Mouse (Mus musculus) yolk sac, embryonic 10.5 days (tissue): ENCODE measurements around the gene Fmnl3.
"Not testable (repeated sequence)": the region's sequence is repeated elsewhere in the genome, so short reads cannot be mapped to it uniquely, and the experiment has no call there.

ENCODE experiments used
- DNase-seq: peaks from one replicate; pipeline ENCODE4 v3.0.0-alpha.2; 2017; ENCODE audit warnings: low spot score

Gene Fmnl3

GRCm38 (mm10) chr15:99387976-99388375 lies 17.7 kb upstream of the Fmnl3 start:
- no peak for DNase-seq

DNA sequence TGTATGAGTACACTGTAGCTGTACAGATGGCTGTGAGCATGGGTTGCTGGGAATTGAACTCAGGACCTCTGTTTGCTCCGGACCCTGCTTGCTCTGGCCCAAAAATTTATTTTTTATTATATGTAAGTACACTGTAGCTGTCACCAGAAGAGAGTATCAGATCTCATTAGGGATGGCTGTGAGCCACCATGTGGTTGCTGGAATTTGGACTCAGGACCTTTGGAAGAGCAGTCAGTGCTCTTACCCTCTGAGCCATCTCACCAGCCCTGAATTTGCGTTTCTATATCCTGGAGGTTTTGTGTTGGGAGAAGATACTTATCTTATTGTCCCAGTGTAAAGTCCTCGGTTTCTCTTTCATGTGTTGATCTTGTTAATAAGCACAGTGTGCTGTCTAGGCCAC lies 16.5 kb upstream of the Fmnl3 start:
- no peak for DNase-seq

DNA sequence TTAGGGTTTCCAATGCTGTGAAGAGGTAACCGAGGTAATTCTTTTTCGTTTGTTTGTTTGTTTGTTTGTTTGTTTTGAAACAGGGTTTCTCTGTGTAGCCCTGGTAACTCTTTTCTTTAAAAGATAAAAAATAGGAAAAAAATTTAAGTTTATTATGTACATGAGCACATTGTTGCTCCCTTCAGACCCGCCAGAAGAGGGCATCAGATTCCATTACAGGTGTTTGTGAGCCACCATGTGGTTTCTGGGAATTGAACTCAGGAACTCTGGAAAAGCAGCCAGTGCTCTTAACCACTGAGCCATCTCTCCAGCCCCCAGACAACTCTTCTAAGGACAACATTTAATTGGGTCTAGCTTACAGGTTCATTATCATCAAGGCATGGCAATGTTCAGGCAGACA lies 15.8 kb upstream of the Fmnl3 start:
- DNase-seq, result not testable (repeated sequence)

DNA sequence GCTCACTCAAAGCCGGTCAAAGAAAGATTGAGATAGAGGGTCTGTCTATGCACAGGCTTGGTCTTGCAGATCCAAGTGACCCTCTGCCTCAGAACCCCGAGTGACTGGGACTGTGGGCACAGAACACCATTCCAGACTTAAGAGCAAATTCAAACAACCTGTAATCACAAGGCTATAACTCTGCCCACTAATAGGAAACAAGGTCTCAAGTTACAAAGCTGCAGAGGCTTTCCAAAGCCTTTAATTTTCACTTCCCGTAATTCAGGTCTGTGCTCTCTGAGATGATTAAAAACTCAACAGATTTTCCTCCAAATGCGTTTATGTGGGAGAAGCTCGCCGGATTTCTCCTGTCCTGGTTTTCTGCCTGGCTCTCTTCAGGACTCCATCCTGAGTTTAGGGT lies 13.8 kb upstream of the Fmnl3 start:
- DNase-seq, result no peak

GRCm38 (mm10) chr15:99382893-99383292 lies 12.6 kb upstream of the Fmnl3 start:
- DNase-seq, result no peak

DNA sequence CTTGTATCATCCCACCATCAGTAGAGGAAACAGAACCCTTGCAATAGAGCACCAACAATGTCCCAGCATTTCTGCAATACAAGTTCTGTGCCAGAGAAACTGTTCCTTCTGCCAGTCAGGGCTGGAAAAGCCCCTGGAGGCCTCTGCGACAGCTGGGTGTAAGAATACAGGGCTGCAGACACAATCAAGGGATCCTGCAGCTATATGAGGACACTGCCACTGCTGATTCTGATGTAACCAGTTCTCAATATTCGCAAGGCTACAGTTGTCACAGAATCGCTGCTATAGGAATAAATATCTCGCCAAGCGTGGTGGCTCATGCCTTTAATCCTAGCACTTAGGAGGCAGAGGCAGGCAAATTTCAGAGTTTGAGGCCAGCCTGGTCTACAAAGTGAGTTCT lies 6.0 kb upstream of the Fmnl3 start:
- no peak for DNase-seq

DNA sequence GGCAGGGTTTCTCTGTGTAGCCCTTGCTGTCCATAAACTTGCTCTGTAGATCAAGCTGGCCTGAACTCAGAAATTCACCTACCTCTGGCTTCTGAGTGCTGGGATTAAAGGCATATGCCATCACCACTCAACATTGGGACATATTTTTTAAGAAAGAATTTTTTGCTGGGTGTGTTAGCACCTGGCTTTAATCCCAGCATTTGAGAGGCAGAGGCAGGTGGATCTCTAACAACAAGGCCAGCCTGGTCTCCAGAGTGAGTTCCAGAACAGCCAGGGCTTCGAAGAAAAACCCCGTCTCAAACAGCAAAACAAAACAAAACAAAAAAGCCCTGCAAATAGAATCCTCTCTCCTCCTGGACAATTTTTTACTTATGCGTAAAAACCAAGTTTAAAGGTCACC lies 5.3 kb upstream of the Fmnl3 start:
- DNase-seq, result no peak

GRCm38 (mm10) chr15:99375036-99375435 lies 4.8 kb upstream of the Fmnl3 start:
- no peak for DNase-seq

GRCm38 (mm10) chr15:99372761-99373160 lies 2.5 kb upstream of the Fmnl3 start:
- DNase-seq, result no peak

DNA sequence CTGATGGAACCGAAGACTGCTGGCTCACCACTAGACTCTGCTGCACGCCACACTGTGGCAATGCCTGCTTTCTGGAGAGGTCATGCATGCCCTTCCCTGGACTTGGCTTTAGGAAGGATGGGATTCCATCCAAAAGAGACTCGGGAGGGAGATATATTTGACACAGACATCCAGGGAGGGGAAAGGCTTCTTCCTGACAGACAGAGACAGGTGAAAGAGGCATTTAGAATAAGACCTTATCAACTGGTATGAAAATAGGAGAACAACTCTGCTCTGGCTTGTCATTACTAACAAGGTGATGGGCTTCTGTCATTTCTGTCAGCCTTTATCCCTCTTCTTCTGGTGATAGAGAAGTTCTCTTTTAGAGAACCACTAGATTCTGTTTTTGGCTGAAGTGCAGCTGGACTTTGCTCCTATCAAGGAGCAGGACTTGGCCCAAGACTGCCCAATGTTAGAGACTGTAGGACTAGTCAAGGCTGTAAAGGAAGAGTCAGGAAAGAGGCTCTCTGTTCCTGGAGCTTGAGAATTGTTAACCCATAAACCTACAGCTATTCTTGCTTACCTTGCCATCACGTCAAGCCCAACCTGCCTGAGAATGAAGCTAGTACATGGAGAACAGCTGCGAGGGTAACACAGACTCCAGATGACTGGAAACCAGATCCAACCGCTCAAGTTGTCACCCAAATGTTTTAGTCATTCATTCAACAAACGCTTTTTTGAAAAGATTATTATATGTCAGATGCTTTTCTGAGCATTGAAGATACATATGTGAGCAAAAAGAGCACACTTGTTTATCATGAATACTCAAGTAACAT lies 1.5 kb upstream of the Fmnl3 start:
- no peak for DNase-seq

GRCm38 (mm10) chr15:99369391-99370171 lies 701 bp downstream of the Fmnl3 start:
- DNase-seq, result no peak

GRCm38 (mm10) chr15:99368583-99369266 lies 1.6 kb downstream of the Fmnl3 start:
- no peak for DNase-seq

GRCm38 (mm10) chr15:99364921-99365320 lies 5.4 kb downstream of the Fmnl3 start:
- DNase-seq, result no peak

- DNase-seq, result no peak
Observed at GRCm38 (mm10) chr15:99364022-99364530, 6.2 kb downstream of the Fmnl3 start.

DNA sequence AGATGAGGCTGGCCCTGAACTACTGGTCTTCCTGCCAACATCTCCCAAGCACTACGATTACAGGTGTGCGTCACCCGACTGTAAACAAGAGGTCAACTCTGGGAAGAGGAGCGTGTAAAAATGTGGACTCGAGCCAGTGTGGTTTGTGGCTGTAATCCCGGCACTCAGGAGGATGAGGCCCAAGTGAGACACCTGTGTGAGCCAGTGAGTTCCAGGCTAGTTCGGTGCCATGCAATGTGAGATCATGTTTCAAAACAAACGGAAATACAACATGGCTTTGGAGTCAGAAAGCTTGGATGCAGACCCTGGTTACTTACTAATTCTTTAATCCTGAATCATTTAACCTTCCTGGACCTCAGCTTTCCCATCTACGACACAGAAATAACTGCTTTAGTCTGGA lies 11.3 kb downstream of the Fmnl3 start:
- no peak for DNase-seq

- DNase-seq, result no peak
Observed at GRCm38 (mm10) chr15:99356462-99356861, 13.8 kb downstream of the Fmnl3 start.

DNA sequence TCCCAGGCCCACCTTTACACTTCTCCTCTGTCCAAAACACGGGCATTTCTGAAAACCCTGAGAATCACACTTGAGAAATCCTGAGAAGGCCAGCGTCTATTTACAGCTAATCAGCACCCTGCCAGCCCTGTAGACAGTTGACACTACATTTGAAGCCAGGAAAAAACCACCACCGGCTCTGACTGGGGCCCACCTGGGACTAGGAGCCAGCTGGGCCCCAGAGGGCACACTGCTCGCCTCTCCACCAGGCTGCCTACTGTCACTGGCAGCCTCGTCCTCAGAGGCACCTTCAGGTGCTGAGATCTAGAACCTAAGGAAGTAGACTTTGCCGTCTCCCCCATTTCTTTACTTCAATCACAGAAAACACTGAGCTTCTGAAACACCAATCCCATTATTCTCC lies 14.6 kb downstream of the Fmnl3 start:
- DNase-seq, result no peak

- DNase-seq, result no peak
Observed at GRCm38 (mm10) chr15:99352306-99352705, 18.0 kb downstream of the Fmnl3 start.

- no peak for DNase-seq
Observed at GRCm38 (mm10) chr15:99351610-99352009, 18.7 kb downstream of the Fmnl3 start.

DNA sequence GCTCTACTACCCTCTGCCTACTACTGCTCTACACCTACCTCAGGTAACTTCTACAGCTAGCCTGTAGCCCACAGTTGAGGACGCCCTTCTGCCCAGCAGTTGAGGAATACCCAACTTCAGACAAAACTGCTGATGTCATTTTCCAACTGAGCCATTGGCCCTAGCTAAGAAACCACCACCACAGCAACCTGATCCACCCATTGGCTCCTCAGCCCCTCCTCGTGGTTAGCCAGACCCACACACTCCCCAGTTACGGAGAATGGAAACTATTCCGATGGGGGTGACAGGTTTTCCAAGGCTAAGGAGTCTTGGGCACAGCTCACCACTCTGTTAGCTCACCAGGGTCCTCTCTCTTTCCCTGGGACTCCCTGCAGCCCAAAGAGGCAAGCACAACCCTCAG lies 25.3 kb downstream of the Fmnl3 start:
- no peak for DNase-seq

DNA sequence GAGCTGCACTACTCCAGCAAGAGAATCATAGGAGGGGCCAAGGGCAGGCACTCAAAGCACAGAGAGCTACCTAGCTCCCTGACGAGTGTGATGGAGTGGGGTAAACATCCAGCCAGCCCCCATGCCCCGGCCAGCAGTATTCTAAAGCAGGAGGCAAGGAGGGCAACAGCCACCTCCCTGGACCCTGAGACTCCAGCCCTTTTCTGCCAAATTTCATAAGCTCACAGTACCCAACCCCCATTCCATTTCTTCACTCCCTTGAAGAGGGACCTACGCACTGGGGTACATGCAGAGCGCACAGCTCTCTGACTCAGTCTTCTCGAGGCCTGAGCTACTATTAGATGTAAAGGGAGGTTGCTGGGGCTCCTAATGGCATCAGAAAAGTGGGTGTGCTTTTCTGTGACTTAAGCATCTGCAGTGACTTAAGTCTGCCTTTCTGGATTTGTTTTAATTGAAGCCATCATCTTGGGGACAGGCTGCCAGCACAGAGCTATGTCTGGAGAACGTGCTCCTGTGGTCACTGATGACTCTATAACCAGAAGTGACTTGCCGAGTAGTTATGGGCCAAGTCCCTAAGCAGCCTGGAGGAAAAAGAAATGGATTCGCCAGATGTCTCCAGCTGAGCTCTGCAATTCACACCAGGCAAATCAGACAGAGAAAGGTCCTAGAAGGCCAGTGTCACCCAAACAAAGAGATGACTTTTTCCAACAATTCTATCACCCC lies 26.0 kb downstream of the Fmnl3 start:
- DNase-seq, result no peak
